Mouse (Mus musculus) E14TG2a.4 (cell line): ENCODE data around the gene Ankrd35.
A peak's percentile ranks its signal among the peaks of the same experiment; 100 is the strongest.
"Not testable (repeated sequence)": the region's sequence is repeated elsewhere in the genome, so short reads cannot be mapped to it uniquely, and the experiment has no call there.

Experiments used
- H3K27me3 ChIP-seq: 2 replicates; pipeline ENCODE4 v1.6.1; 2014; ENCODE audit warnings: low read length, control low read depth; ENCODE audit not compliant: insufficient read depth
- H3K36me3 ChIP-seq: 2 replicates; pipeline ENCODE4 v1.6.1; 2014; ENCODE audit warnings: low read length, control low read depth; ENCODE audit not compliant: insufficient read depth
- H3K4me1 ChIP-seq: replicated peaks from 2 replicates; pipeline ENCODE4 v1.6.1; 2014; ENCODE audit warnings: low read depth, low read length, control low read depth
- H3K4me3 ChIP-seq: replicated peaks from 2 replicates; pipeline ENCODE4 v1.5.1; 2014; ENCODE audit warnings: mild to moderate bottlenecking, low read length
- H3K9me3 ChIP-seq: 2 replicates; pipeline ENCODE4 v1.6.1; 2014; ENCODE audit warnings: low read length, control low read depth
- CTCF ChIP-seq: conservative IDR thresholded peaks from 2 replicates; pipeline ENCODE4 v1.5.1; 2014; ENCODE audit warnings: low read length
- NANOG ChIP-seq: IDR thresholded peaks from 2 replicates; pipeline ENCODE4 v1.6.1; 2014; ENCODE audit warnings: borderline replicate concordance, low read length, mixed read lengths
- POU5F1 ChIP-seq: IDR thresholded peaks from 2 replicates; pipeline ENCODE4 v1.6.1; 2014; ENCODE audit warnings: low read length, borderline replicate concordance

Ankrd35 gene

DNA sequence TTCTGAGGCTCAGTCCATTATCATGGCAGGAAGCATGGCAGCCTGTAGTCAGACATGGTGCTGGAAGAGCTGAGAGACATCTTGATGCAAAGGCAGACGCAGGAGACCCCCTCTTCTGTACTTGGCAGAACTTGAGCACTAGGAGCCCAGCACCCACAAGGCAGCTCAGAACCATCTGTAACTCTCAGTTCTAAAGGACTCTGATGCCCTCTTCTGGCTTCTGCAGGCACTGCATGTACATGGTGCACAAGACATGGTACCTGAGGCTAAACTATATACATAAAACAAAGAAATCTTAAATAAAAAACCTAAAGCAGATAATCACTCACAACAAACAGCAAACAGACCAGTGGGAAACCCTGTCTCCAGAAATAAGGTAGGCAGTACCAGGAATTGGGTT lies 30.7 kb upstream of the Ankrd35 start:
- TF ChIP-seq CTCF (peak; percentile 58), NANOG (no peak), POU5F1 (no peak)
- peaks cover 63% of the 10 kb centered on the region for H3K36me3 ChIP-seq
- H3K27me3 ChIP-seq = no peaks in the 10 kb centered on the region
- H3K4me3 ChIP-seq = no peak overlapping the region
- no peaks in the 10 kb centered on the region for H3K9me3 ChIP-seq
- peaks cover 30% of the 10 kb centered on the region for H3K4me1 ChIP-seq

DNA sequence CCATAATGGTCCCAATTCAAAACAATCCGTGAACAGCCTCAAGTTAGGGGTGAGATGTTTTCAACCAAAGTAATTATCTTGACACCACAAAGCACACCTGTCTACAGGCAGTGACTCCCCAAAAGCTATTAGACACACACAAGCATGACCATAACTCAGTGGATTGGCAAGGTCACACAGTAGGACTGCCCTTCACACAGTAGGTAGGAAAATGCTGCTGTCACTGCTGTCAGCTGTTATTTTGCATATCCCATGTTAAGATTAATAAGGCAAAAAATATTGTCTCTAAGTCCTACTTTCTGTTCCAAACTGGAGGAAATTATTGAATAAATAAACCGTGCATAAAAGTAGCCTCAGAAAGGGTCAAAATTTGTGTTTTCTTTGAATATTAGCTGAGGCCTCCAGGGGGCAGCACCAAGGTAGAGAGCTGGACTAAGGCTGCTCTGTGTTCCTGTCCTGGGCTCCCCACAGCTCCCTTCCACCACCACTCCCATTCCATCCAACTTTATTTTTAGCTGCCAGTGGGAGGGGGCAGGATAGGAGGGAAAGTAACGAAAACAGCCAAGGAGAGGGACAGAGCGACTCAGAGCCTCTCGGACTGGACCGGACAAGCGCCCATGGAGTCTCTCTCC lies 24.8 kb upstream of the Ankrd35 start, which contains the start of gene Itga10:
TSS of gene Itga10 (plus strand) at position 567 of the 632 bp plus-strand sequence.
- no peaks in the 10 kb centered on the region for H3K27me3 ChIP-seq

GRCm38 (mm10) chr3:96647365-96647764 lies 22.6 kb upstream of the Ankrd35 start:
- Histone ChIP-seq H3K4me1 (peaks cover 40% of the 10 kb centered on the region), H3K9me3 (no peaks in the 10 kb centered on the region), H3K27me3 (no peaks in the 10 kb centered on the region), H3K36me3 (peaks cover 25% of the 10 kb centered on the region), H3K4me3 (no peak overlapping the region)
- TF ChIP-seq POU5F1 (no peak), NANOG (no peak), CTCF (no peak)

More for the DNA sequence above, 24.8 kb upstream of the Ankrd35 start, which contains the start of gene Itga10:
- H3K4me1 ChIP-seq = peaks cover 38% of the 10 kb centered on the region
- peaks cover 41% of the 10 kb centered on the region for H3K36me3 ChIP-seq
- no peak within 1 kb of the TSS for H3K4me3 ChIP-seq
- H3K9me3 ChIP-seq = no peaks in the 10 kb centered on the region
- TF ChIP-seq POU5F1 = no peak
- peak; percentile 69 for TF ChIP-seq CTCF

- H3K4me3 ChIP-seq = no peak overlapping the region
- peaks cover 31% of the 10 kb centered on the region for H3K4me1 ChIP-seq
- no peaks in the 10 kb centered on the region for H3K36me3 ChIP-seq
- TF ChIP-seq POU5F1 (no peak), CTCF (no peak), NANOG (no peak)
- H3K9me3 ChIP-seq = no peaks in the 10 kb centered on the region
- H3K27me3 ChIP-seq = peaks cover 2% of the 10 kb centered on the region; the same call in 1 of the 2 replicates
These were observed 9.0 kb upstream of the Ankrd35 start for GRCm38 (mm10) chr3:96660901-96661300.

GRCm38 (mm10) chr3:96662731-96663316 lies 7.1 kb upstream of the Ankrd35 start:
- no peaks in the 10 kb centered on the region; the same call in 1 of the 2 replicates for H3K27me3 ChIP-seq
- peaks cover 17% of the 10 kb centered on the region for H3K4me1 ChIP-seq
- TF ChIP-seq NANOG (no peak), POU5F1 (no peak), CTCF (no peak)
- H3K9me3 ChIP-seq = no peaks in the 10 kb centered on the region
- peak overlapping the region; percentile 39 for H3K4me3 ChIP-seq
- H3K36me3 ChIP-seq = no peaks in the 10 kb centered on the region

- Histone ChIP-seq H3K4me3 (peak overlapping the region; percentile 57), H3K4me1 (peaks cover 15% of the 10 kb centered on the region), H3K9me3 (no peaks in the 10 kb centered on the region), H3K36me3 (no peaks in the 10 kb centered on the region), H3K27me3 (no peaks in the 10 kb centered on the region; the same call in 1 of the 2 replicates)
- peak; percentile 91 for TF ChIP-seq CTCF
- TF ChIP-seq POU5F1 = no peak
These were observed 6.3 kb upstream of the Ankrd35 start for GRCm38 (mm10) chr3:96663432-96664239.

DNA sequence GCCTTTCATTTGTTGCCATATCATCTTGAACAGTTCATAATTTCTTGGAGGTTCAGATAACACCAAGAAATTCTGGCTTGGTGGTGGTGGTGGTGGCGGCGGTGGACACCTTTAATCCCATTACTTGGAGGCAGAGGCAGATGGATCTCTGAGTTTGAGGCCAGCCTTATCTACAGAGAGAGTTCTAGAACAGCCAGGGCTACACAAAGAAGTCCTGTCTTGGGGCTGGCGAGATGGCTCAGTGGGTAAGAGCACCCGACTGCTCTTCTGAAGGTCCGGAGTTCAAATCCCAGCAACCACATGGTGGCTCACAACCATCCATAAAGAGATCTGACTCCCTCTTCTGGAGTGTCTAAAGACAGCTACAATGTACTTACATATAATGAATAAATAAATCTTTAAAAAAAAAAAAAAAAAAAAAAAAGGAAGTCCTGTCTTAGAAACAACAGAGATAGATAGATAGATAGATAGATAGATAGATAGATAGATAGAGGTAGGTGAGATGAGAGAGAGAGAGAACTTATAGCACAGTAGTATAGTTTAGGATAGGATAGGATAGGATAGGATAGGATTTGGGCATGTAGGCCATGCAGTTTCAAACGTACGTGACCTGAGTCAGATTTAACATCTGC lies 4.1 kb upstream of the Ankrd35 start:
- H3K9me3 ChIP-seq, H3K27me3 ChIP-seq, H3K4me3 ChIP-seq, H3K36me3 ChIP-seq: not testable (repeated sequence)
- peaks cover 32% of the 10 kb centered on the region for H3K4me1 ChIP-seq

DNA sequence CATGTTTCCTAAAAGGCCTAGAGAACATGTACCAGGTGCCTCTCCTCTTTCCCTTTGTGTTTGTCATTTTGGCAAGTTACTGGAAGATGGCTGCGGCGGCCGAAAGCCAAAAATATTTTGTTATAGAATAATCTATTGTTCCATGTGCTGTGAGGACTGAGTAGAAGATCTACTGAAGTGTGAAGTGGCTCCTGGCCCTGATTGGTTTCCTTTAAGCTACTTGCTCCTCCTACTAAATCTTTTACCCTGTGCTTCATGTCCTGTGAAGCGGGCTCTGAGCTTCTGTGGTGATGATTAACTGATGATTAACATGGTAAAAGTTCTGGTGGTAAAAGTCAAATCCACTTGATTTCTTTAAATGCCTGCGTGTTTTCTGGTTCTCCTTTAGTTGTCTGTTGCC lies 3.0 kb upstream of the Ankrd35 start:
- H3K9me3 ChIP-seq = no peaks in the 10 kb centered on the region
- peaks cover 43% of the 10 kb centered on the region for H3K4me1 ChIP-seq
- H3K27me3 ChIP-seq = peaks cover 9% of the 10 kb centered on the region; the same call in 1 of the 2 replicates
- no peak for TF ChIP-seq NANOG
- H3K36me3 ChIP-seq = no peaks in the 10 kb centered on the region
- H3K4me3 ChIP-seq = no peak overlapping the region
